Mouse (Mus musculus): Measurements from ENCODE around the gene Tmcc2. TPM values are rescaled to one million over a fixed set of nuclear protein-coding genes. Genes with fewer than 3 reads are reported as not detected.
A peak's percentile ranks its signal among the peaks of the same experiment; 100 is the strongest.

Gene Tmcc2
- polyA plus RNA-seq, 1 experiment, result 6.0 TPM

GRCm38 (mm10) chr1:132348401-132348800 is 42.7 kb downstream of the Tmcc2 start:
- peaks cover 17% of the 10 kb centered on the region for H3K4me1 ChIP-seq (ENCODE audit: control insufficient read depth, insufficient read depth, low read length)
- H3K4me3 ChIP-seq (ENCODE audit: insufficient read depth, low read depth, low read length), result no peak overlapping the region
- WGBS, result 89% methylated on average over 5 of the region's 5 CpGs
- no peaks in the 10 kb centered on the region for H3K36me3 ChIP-seq (ENCODE audit: control insufficient read depth, insufficient read depth, low read length)
- no peaks in the 10 kb centered on the region for H3K27me3 ChIP-seq (replicated peaks; ENCODE audit: control insufficient read depth, insufficient read depth, low read length)
- no peak overlapping the region for H3K27ac ChIP-seq (ENCODE audit: insufficient read depth, low read depth, low read length)
- no peak for DNase-seq
- TF ChIP-seq CTCF (conservative IDR thresholded peaks at IDR 0.05; ENCODE audit: insufficient read depth, insufficient read length, low read depth, low read length) (no peak), POLR2A (IDR thresholded peaks at IDR 0.05; ENCODE audit: low read depth, low read length) (no peak)

GRCm38 (mm10) chr1:132346951-132347350 is 44.1 kb downstream of the Tmcc2 start:
- TF ChIP-seq POLR2A (IDR thresholded peaks at IDR 0.05; ENCODE audit: low read depth, low read length) (no peak), CTCF (conservative IDR thresholded peaks at IDR 0.05; ENCODE audit: insufficient read depth, insufficient read length, low read depth, low read length) (no peak)
- H3K4me1 ChIP-seq (ENCODE audit: control insufficient read depth, insufficient read depth, low read length), result peaks cover 21% of the 10 kb centered on the region
- H3K27ac ChIP-seq (ENCODE audit: insufficient read depth, low read depth, low read length), result no peak overlapping the region; the same call in 1 of the 2 replicates
- no peaks in the 10 kb centered on the region for H3K36me3 ChIP-seq (ENCODE audit: control insufficient read depth, insufficient read depth, low read length)
- no peak overlapping the region for H3K4me3 ChIP-seq (ENCODE audit: insufficient read depth, low read depth, low read length)
- H3K27me3 ChIP-seq (replicated peaks; ENCODE audit: control insufficient read depth, insufficient read depth, low read length), result no peaks in the 10 kb centered on the region
- no peak for DNase-seq

DNA sequence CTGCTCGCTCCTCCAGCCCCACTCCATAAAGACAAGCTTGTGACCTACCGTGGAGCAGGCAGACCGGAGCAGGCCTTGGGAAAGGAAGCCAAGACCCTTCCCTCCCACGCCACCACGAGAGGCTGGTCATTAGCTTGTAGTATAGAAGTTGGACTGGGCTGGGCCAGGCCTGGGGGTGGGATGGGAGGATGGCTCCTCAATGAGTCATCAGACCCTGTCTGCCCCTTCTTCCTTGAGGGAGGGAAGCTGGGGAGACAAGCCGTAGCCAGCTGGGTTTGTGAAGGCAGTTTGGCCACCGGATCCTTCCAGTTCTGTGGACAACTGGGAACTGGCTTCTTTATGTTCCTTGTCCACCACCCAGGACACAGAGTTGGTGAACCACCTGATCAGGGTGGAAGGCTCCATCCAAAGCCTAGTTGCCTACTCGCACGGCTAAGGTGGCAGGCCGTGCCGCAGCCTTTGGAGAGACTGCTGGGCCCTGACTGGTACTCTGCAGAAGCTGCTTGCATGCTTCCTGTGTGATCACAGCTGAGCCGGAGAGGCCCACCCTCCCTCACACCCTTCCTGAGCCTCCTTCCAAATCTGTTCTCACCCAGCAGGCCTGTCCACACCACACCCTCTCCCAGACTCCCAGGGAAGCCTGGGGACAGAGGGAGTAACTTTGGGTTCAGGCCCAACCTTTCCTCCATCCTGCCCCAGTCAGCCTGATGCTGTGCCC is 44.8 kb downstream of the Tmcc2 start:
- Histone ChIP-seq H3K27ac (ENCODE audit: insufficient read depth, low read depth, low read length) (peak overlapping the region; percentile 54), H3K36me3 (ENCODE audit: control insufficient read depth, insufficient read depth, low read length) (no peaks in the 10 kb centered on the region), H3K27me3 (replicated peaks; ENCODE audit: control insufficient read depth, insufficient read depth, low read length) (no peaks in the 10 kb centered on the region), H3K4me1 (ENCODE audit: control insufficient read depth, insufficient read depth, low read length) (peaks cover 24% of the 10 kb centered on the region), H3K4me3 (ENCODE audit: insufficient read depth, low read depth, low read length) (no peak overlapping the region)
- TF ChIP-seq CTCF (conservative IDR thresholded peaks at IDR 0.05; ENCODE audit: insufficient read depth, insufficient read length, low read depth, low read length), result no peak
- TF ChIP-seq POLR2A (IDR thresholded peaks at IDR 0.05; ENCODE audit: low read depth, low read length), result no peak
- 68% methylated on average over 12 of the region's 12 CpGs for WGBS
- peak; percentile 61 for DNase-seq

DNA sequence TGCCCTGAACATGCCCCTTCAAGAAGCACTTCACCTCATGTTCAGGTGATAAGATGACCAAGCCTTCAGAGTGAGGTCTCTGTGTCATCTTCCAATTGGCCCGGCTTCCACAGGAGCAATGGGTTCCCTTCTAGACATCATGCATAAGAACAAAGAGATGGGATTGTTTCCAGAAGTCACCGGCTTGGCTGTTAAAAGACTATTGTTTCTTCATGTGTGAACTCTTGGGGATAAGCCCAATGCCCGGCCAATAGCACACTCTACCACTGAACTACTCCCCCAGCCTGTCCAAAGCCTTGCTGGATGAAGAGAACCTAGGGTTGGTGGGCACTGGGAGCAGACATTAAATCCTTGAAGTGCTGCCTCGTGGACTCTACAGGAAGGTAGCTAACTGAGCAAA is 45.6 kb downstream of the Tmcc2 start:
- no peak for TF ChIP-seq CTCF (conservative IDR thresholded peaks at IDR 0.05; ENCODE audit: insufficient read depth, insufficient read length, low read depth, low read length)
- no peak for TF ChIP-seq POLR2A (IDR thresholded peaks at IDR 0.05; ENCODE audit: low read depth, low read length)
- no peaks in the 10 kb centered on the region for H3K36me3 ChIP-seq (ENCODE audit: control insufficient read depth, insufficient read depth, low read length)
- 76% methylated on average over 4 of the region's 4 CpGs for WGBS
- peaks cover 24% of the 10 kb centered on the region for H3K4me1 ChIP-seq (ENCODE audit: control insufficient read depth, insufficient read depth, low read length)
- no peaks in the 10 kb centered on the region for H3K27me3 ChIP-seq (replicated peaks; ENCODE audit: control insufficient read depth, insufficient read depth, low read length)
- no peak overlapping the region for H3K27ac ChIP-seq (ENCODE audit: insufficient read depth, low read depth, low read length)
- no peak for DNase-seq
- no peak overlapping the region for H3K4me3 ChIP-seq (ENCODE audit: insufficient read depth, low read depth, low read length)

- Histone ChIP-seq H3K27ac (ENCODE audit: insufficient read depth, low read depth, low read length) (no peak overlapping the region), H3K4me1 (ENCODE audit: control insufficient read depth, insufficient read depth, low read length) (peaks cover 28% of the 10 kb centered on the region), H3K4me3 (ENCODE audit: insufficient read depth, low read depth, low read length) (no peak overlapping the region), H3K36me3 (ENCODE audit: control insufficient read depth, insufficient read depth, low read length) (no peaks in the 10 kb centered on the region), H3K27me3 (replicated peaks; ENCODE audit: control insufficient read depth, insufficient read depth, low read length) (no peaks in the 10 kb centered on the region)
- DNase-seq, result no peak
- WGBS, result 88% methylated on average over 1 of the region's 1 CpGs
- TF ChIP-seq POLR2A (IDR thresholded peaks at IDR 0.05; ENCODE audit: low read depth, low read length) (no peak), CTCF (conservative IDR thresholded peaks at IDR 0.05; ENCODE audit: insufficient read depth, insufficient read length, low read depth, low read length) (no peak)
These were observed 47.4 kb downstream of the Tmcc2 start for GRCm38 (mm10) chr1:132343656-132344055.

DNA sequence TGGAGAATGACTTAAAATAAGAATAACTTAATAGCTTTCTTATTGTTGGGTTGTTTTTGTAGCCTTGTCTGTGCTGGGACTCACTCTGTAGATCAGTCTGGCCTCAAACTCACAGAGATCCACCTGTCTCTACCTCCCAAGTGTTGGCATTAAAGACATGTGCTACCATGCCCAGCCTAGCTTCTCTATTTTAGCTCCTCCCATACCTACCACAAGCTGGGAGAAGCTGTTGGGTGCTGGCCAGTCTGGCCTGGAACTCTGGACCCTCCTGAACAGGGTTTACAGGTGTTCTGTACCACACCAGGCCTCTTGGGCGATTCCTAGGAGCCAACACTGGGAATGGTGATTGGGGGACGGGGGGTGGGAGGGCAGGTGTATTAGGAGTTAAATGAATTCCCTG is 47.9 kb downstream of the Tmcc2 start:
- WGBS, result 89% methylated on average over 2 of the region's 2 CpGs
- TF ChIP-seq POLR2A (IDR thresholded peaks at IDR 0.05; ENCODE audit: low read depth, low read length) (no peak), CTCF (conservative IDR thresholded peaks at IDR 0.05; ENCODE audit: insufficient read depth, insufficient read length, low read depth, low read length) (no peak)
- no peaks in the 10 kb centered on the region for H3K27me3 ChIP-seq (replicated peaks; ENCODE audit: control insufficient read depth, insufficient read depth, low read length)
- H3K27ac ChIP-seq (ENCODE audit: insufficient read depth, low read depth, low read length), result no peak overlapping the region
- H3K36me3 ChIP-seq (ENCODE audit: control insufficient read depth, insufficient read depth, low read length), result no peaks in the 10 kb centered on the region
- peaks cover 33% of the 10 kb centered on the region for H3K4me1 ChIP-seq (ENCODE audit: control insufficient read depth, insufficient read depth, low read length)
- no peak for DNase-seq
- no peak overlapping the region for H3K4me3 ChIP-seq (ENCODE audit: insufficient read depth, low read depth, low read length)

DNA sequence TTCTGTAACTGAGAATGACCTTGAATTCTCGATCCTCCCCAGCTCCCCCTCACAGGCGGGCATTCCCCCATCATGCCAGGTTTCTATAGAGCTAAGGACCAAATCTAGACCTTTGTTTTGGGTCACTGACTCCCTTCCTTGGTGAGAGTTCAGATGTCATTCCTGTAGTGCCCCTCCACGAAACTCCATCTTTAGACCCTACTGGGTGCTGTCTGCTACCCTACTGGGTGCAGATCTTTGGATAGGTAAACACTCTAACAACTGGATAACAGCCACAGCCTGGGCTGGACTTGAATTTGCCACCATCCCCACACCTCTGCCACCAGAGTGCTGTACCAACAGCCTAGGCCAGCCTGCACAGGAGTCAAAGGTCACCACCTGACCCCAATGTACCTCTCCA is 48.6 kb downstream of the Tmcc2 start:
- TF ChIP-seq CTCF (conservative IDR thresholded peaks at IDR 0.05; ENCODE audit: insufficient read depth, insufficient read length, low read depth, low read length) (no peak), POLR2A (IDR thresholded peaks at IDR 0.05; ENCODE audit: low read depth, low read length) (no peak)
- Histone ChIP-seq H3K36me3 (ENCODE audit: control insufficient read depth, insufficient read depth, low read length) (no peaks in the 10 kb centered on the region), H3K4me3 (ENCODE audit: insufficient read depth, low read depth, low read length) (no peak overlapping the region), H3K27ac (ENCODE audit: insufficient read depth, low read depth, low read length) (peak overlapping the region; percentile 6; the same call in 1 of the 2 replicates), H3K4me1 (ENCODE audit: control insufficient read depth, insufficient read depth, low read length) (peaks cover 39% of the 10 kb centered on the region), H3K27me3 (replicated peaks; ENCODE audit: control insufficient read depth, insufficient read depth, low read length) (no peaks in the 10 kb centered on the region)
- WGBS, result 42% methylated on average over 3 of the region's 3 CpGs
- DNase-seq, result no peak

Data from kidney, adult 2 months (tissue).